Mouse (Mus musculus) kidney, adult 2 months (tissue): ENCODE measurements around the gene Slc29a1. TPM values are rescaled to one million over a fixed set of nuclear protein-coding genes. Genes with fewer than 3 reads are reported as not detected.

Source experiments
- DNase-seq: peaks from one replicate; pipeline ENCODE4 v3.0.0; 2021
- H3K27ac ChIP-seq: fragments of 200-500 bp; 2 replicates; pipeline ENCODE4 v1.5.1; 2012; ENCODE audit warnings: low read depth, low read length, control low read depth, inconsistent platforms; ENCODE audit not compliant: insufficient read depth
- H3K27me3 ChIP-seq: fragments of 200-500 bp; replicated peaks from 2 replicates; pipeline ENCODE4 v1.6.1; 2012; ENCODE audit warnings: mild to moderate bottlenecking, moderate library complexity, low read length, inconsistent platforms; ENCODE audit not compliant: control insufficient read depth, insufficient read depth
- H3K36me3 ChIP-seq: fragments of 200-500 bp; 2 replicates; pipeline ENCODE4 v1.6.1; 2012; ENCODE audit warnings: mild to moderate bottlenecking, moderate library complexity, low read length, inconsistent platforms; ENCODE audit not compliant: control insufficient read depth, insufficient read depth
- H3K4me1 ChIP-seq: fragments of 200-500 bp; 2 replicates; pipeline ENCODE4 v1.6.1; 2011; ENCODE audit warnings: low read length; ENCODE audit not compliant: control insufficient read depth, insufficient read depth
- H3K4me3 ChIP-seq: fragments of 200-500 bp; 2 replicates; pipeline ENCODE4 v1.5.1; 2011; ENCODE audit warnings: mild to moderate bottlenecking, low read depth, low read length, control low read depth; ENCODE audit not compliant: insufficient read depth
- CTCF ChIP-seq: fragments of 200-500 bp; conservative IDR thresholded peaks from 2 replicates; pipeline ENCODE4 v1.5.1; 2011; ENCODE audit warnings: low read depth, mild to moderate bottlenecking, control low read depth, low read length, moderate library complexity, mixed read lengths; ENCODE audit not compliant: insufficient read depth, insufficient read length
- POLR2A ChIP-seq: fragments of 200-500 bp; IDR thresholded peaks from one replicate; pipeline ENCODE4 v1.6.1; 2011; ENCODE audit warnings: low read depth, low read length, control low read depth
- WGBS: fragments of 180-500 bp; shearing (Covaris S2); methylation state at CpG from one replicate; pipeline ENCODE4 v1.1.7; 2018; 5-methylcytosine and 5-hydroxymethylcytosine counted together
- polyA plus RNA-seq: library from polyadenylated mRNA; depleted of rRNA; stranded (reverse); fragments of >200 nt; gene quantifications from 2 replicates; pipeline ENCODE4 v1.2.3, GENCODE M21; 2012

The Slc29a1 gene
- polyA plus RNA-seq, 1 experiment, result 89.5 TPM

- H3K36me3 ChIP-seq, result no peaks in the 10 kb centered on the region
- peaks cover 28% of the 10 kb centered on the region for H3K4me1 ChIP-seq
- H3K4me3 ChIP-seq, result peak overlapping the region; percentile 12; the same call in 1 of the 2 replicates
- DNase-seq, result no peak
- 56% methylated on average over 8 of the region's 8 CpGs for WGBS
- TF ChIP-seq POLR2A (no peak), CTCF (no peak)
- H3K27ac ChIP-seq, result no peak overlapping the region
- no peaks in the 10 kb centered on the region for H3K27me3 ChIP-seq
Measured at GRCm38 (mm10) chr17:45594195-45594594, 5.2 kb downstream of the Slc29a1 start.

DNA sequence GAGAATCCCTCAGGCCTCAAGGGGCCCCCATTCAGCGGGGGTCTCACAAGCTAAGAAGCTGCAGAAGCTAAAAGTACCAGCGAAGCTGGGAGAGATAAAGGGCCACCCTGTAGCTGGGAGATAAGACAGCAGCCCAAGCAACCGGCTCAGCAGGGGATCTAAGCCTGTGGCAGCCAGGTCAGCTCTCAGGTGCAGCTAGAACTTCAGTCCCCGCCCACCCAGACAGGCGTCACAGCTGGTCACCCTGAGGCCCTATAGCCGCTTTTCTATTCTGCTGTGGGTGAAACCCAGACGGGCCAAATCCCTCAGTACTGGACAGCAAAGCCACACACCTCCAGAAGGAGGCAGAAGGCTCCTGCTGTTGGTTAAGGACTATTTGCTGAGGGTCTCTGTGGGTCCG lies 5.9 kb downstream of the Slc29a1 start:
- DNase-seq, result peak; percentile 53
- Histone ChIP-seq H3K27ac (peak overlapping the region; percentile 92), H3K4me1 (peaks cover 28% of the 10 kb centered on the region), H3K36me3 (no peaks in the 10 kb centered on the region), H3K4me3 (peak overlapping the region; percentile 13; the same call in 1 of the 2 replicates), H3K27me3 (no peaks in the 10 kb centered on the region)
- TF ChIP-seq POLR2A, result no peak
- peak; percentile 37; the same call in 1 of the 2 replicates for TF ChIP-seq CTCF
- WGBS, result 45% methylated on average over 8 of the region's 8 CpGs

- 47% methylated on average over 8 of the region's 8 CpGs for WGBS
- peak; percentile 70 for DNase-seq
- Histone ChIP-seq H3K27ac (peak overlapping the region; percentile 92), H3K4me3 (peak overlapping the region; percentile 34), H3K36me3 (no peaks in the 10 kb centered on the region), H3K4me1 (peaks cover 28% of the 10 kb centered on the region), H3K27me3 (no peaks in the 10 kb centered on the region)
- TF ChIP-seq POLR2A (no peak), CTCF (no peak)
Measured at GRCm38 (mm10) chr17:45592606-45593431, 6.6 kb downstream of the Slc29a1 start.

DNA sequence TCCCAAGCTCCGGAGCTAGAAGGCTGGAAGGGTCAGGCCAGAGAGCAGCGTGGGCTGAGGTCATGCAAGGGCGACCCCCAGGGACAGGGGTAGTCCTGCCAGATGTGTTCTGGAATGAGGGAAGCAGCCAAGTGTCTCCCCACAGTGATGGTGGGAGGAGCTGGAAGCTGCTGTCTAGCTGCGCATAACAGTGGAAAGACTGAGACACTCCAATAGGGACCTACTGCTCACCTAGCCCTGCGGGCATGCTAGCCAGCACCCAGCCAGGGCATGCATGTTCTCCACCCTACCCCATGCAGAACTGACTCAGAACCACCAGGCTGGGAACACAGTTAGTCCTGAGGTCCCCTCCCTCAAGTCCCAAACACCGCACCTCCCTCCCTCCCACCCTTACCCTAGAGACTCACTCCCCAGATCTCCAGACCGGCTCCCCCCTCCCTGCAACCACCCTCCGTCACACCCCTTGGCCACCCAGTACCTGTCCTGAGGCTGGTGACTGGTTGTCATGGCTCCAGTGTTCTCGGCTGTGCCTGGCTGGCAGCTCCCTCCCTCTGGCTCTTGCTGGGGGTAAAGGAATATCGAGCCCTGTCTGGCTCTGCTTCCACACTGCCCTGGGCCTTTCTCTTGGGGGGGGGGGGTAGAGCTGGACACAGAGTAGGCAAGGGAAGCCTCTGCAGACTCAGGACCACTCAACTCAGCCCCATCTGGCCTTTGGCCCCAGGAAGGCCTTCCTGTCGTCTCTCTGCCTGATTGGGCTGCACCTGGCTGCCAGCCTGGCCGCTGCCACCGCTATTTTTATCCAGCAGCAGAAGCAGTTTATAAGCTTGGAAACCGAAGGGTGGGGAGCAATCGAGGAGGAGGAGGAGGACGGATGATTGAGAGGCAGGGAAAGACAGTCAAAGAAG lies 7.5 kb downstream of the Slc29a1 start:
- Histone ChIP-seq H3K4me1 (peaks cover 25% of the 10 kb centered on the region), H3K36me3 (no peaks in the 10 kb centered on the region), H3K27me3 (no peaks in the 10 kb centered on the region), H3K27ac (peak overlapping the region; percentile 92), H3K4me3 (peak overlapping the region; percentile 34)
- no peak for TF ChIP-seq POLR2A
- TF ChIP-seq CTCF, result no peak
- DNase-seq, result peak; percentile 66
- WGBS, result 26% methylated on average over 16 of the region's 16 CpGs

DNA sequence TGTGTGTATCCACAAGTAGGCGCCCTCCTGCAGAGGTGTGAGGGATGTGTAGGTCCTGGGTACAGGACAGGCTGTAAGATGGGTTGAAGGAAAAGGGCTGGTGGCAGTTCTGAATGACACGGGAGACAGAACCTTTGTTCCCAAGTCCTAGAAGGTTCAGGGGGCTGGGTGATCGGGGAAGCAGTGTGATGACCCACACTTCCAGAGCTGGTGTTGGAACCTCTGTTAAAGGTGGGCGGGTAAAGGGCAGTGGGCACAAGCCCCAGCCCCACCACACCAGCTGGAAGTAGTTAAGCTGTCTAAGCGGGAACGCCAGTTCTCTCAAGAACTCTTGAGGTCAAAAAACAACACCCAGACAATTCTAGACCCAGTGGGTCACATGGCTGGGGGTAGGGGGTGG lies 9.0 kb downstream of the Slc29a1 start:
- Histone ChIP-seq H3K4me1 (peaks cover 14% of the 10 kb centered on the region), H3K27ac (no peak overlapping the region), H3K4me3 (no peak overlapping the region), H3K36me3 (no peaks in the 10 kb centered on the region), H3K27me3 (no peaks in the 10 kb centered on the region)
- 81% methylated on average over 6 of the region's 6 CpGs for WGBS
- peak; percentile 13 for DNase-seq
- TF ChIP-seq POLR2A (no peak), CTCF (no peak)

DNA sequence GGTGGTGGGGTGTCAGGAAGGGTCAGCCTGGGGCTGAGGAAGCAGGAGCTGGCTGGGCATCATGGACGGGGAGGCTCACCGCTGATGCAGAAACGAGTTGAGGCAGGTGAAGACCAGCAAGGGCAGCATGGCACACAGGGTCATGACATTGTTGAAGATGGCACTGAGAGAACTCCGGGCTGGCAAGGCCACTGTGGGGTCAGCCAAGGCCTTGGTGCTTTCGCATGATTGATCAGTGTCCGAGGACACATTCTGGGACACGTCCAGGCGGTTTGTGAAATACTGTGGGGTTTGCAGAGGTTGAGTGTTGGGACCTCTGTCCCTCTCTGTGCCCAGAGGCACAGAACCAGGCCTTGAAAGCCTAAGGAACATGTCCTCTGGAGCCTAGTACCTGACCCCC lies 9.6 kb downstream of the Slc29a1 start:
- Histone ChIP-seq H3K27me3 (no peaks in the 10 kb centered on the region), H3K36me3 (no peaks in the 10 kb centered on the region), H3K27ac (no peak overlapping the region), H3K4me3 (no peak overlapping the region), H3K4me1 (peaks cover 19% of the 10 kb centered on the region)
- TF ChIP-seq CTCF (no peak), POLR2A (no peak)
- WGBS, result 77% methylated on average over 8 of the region's 8 CpGs
- peak; percentile 8 for DNase-seq
